Mouse (Mus musculus) kidney, postnatal 4 days (tissue): ENCODE measurements around the gene Crebrf.

Source experiments
- DNase-seq, 2 experiments: peaks; one replicate each; pipeline ENCODE4 v3.0.0; 2021; ENCODE audit warnings: mixed read lengths in 2 of 2

Gene Crebrf

GRCm38 (mm10) chr17:26715271-26715758 is at the start of gene Crebrf:
TSS of gene Crebrf (plus strand) at chr17:26715650.
- peak; percentile 99 to 100 for DNase-seq

- no peak for DNase-seq
Observed at GRCm38 (mm10) chr17:26671268-26671667, 44.2 kb upstream of the Crebrf start.

- DNase-seq = no peak
Observed at GRCm38 (mm10) chr17:26675845-26676244, 39.6 kb upstream of the Crebrf start.

- DNase-seq = peak; percentile 94 to 96
Observed at GRCm38 (mm10) chr17:26676252-26676615, 39.2 kb upstream of the Crebrf start.

- DNase-seq = peak; percentile 72 to 83
Observed at GRCm38 (mm10) chr17:26676616-26677376, 38.7 kb upstream of the Crebrf start.

- no peak for DNase-seq
Observed at GRCm38 (mm10) chr17:26677711-26678637, 37.5 kb upstream of the Crebrf start.

- DNase-seq = no peak
Observed at GRCm38 (mm10) chr17:26681276-26681675, 34.2 kb upstream of the Crebrf start.

GRCm38 (mm10) chr17:26686334-26687000 is 29.0 kb upstream of the Crebrf start:
- DNase-seq = peak in 1 of 2 experiments; percentile 31

GRCm38 (mm10) chr17:26688795-26689735 is 26.4 kb upstream of the Crebrf start:
- no peak for DNase-seq

GRCm38 (mm10) chr17:26689810-26690209 is 25.6 kb upstream of the Crebrf start:
- no peak for DNase-seq

GRCm38 (mm10) chr17:26690236-26690635 is 25.2 kb upstream of the Crebrf start:
- no peak for DNase-seq

- DNase-seq = no peak
Observed at GRCm38 (mm10) chr17:26691110-26691509, 24.3 kb upstream of the Crebrf start.

- no peak for DNase-seq
Observed at GRCm38 (mm10) chr17:26693424-26693823, 22.0 kb upstream of the Crebrf start.

- no peak for DNase-seq
Observed at GRCm38 (mm10) chr17:26694171-26694570, 21.3 kb upstream of the Crebrf start.

GRCm38 (mm10) chr17:26695193-26695592 is 20.3 kb upstream of the Crebrf start:
- DNase-seq = no peak

- peak in 1 of 2 experiments; percentile 20 for DNase-seq
Observed at GRCm38 (mm10) chr17:26698846-26699245, 16.6 kb upstream of the Crebrf start.

- no peak for DNase-seq
Observed at GRCm38 (mm10) chr17:26699819-26700616, 15.4 kb upstream of the Crebrf start.

- no peak for DNase-seq
Observed at GRCm38 (mm10) chr17:26701565-26701964, 13.9 kb upstream of the Crebrf start.

GRCm38 (mm10) chr17:26702621-26703020 is 12.8 kb upstream of the Crebrf start:
- no peak for DNase-seq

GRCm38 (mm10) chr17:26703671-26704070 is 11.8 kb upstream of the Crebrf start:
- DNase-seq = no peak
